Mouse (Mus musculus) G1E (cell line): ENCODE data around the gene Morc2a. TPM values are rescaled to one million over a fixed set of nuclear protein-coding genes. Genes with fewer than 3 reads are reported as not detected.

ENCODE experiments used
- ATAC-seq: 2 replicates; pipeline ENCODE4 v1.8.0; 2016; ENCODE audit warnings: mild to moderate bottlenecking; ENCODE audit not compliant: insufficient number of reproducible peaks, poor library complexity, low FRiP score, severe bottlenecking; ENCODE audit errors: extremely low read depth
- DNase-seq: peaks from one replicate; pipeline ENCODE4 v3.0.0; 2012; ENCODE audit warnings: low spot score
- H3K27me3 ChIP-seq: 2 replicates; pipeline ENCODE4 v1.6.1; 2012; ENCODE audit warnings: mild to moderate bottlenecking, low read length, inconsistent platforms; ENCODE audit not compliant: insufficient read depth
- H3K36me3 ChIP-seq: replicated peaks from 2 replicates; pipeline ENCODE3; 2012; ENCODE audit warnings: mild to moderate bottlenecking, inconsistent platforms
- H3K4me1 ChIP-seq: 2 replicates; pipeline ENCODE4 v1.6.1; 2012; ENCODE audit warnings: low read depth, low read length, inconsistent platforms, mixed read lengths; ENCODE audit not compliant: insufficient read depth
- H3K4me3 ChIP-seq: 2 replicates; pipeline ENCODE4 v1.5.1; 2012; ENCODE audit warnings: low read depth, mild to moderate bottlenecking, inconsistent platforms, low read length, moderate library complexity, mixed read lengths
- H3K9me3 ChIP-seq: replicated peaks from 2 replicates; pipeline ENCODE4 v1.6.1; 2012; ENCODE audit warnings: inconsistent platforms
- CTCF ChIP-seq: IDR thresholded peaks from 2 replicates; pipeline ENCODE4 v1.5.1; 2012; ENCODE audit warnings: low read depth, low read length, inconsistent platforms, mixed read lengths
- GATA1 ChIP-seq: IDR thresholded peaks from 2 replicates; pipeline ENCODE4 v1.6.1; 2012; ENCODE audit warnings: borderline replicate concordance, low read length, inconsistent platforms, mixed read lengths
- GATA2 ChIP-seq: IDR thresholded peaks from 2 replicates; pipeline ENCODE4 v1.6.1; 2012; ENCODE audit warnings: low read depth, low read length, inconsistent platforms, borderline replicate concordance
- POLR2AphosphoS5 ChIP-seq: IDR thresholded peaks from 2 replicates; pipeline ENCODE4 v1.6.1; 2012; ENCODE audit warnings: low read depth, low read length, inconsistent platforms; ENCODE audit not compliant: insufficient replicate concordance
- TAL1 ChIP-seq: conservative IDR thresholded peaks from 2 replicates; pipeline ENCODE4 v1.6.1; 2012; ENCODE audit warnings: low read depth, low read length, inconsistent platforms, mixed read lengths
- polyA plus RNA-seq: library from polyadenylated mRNA; stranded (reverse); fragments of >175 nt; gene quantifications from 2 replicates; pipeline ENCODE4 v1.2.3, GENCODE M21; 2012
- total RNA-seq, 2 experiments: library from RNA; stranded (forward) in 1 of 2; stranded (reverse) in 1 of 2; fragments of 200-1000 nt in 1 of 2; fragments of >200 nt in 1 of 2; fragmentation: Nextera tagmentation in 1 of 2; gene quantifications; 2 replicates each; pipeline ENCODE4 v1.2.3; 2014 to 2017

The Morc2a gene
- total and polyA plus RNA-seq, 3 experiments = 3.1 to 18.5 (median 13.8) TPM

GRCm38 (mm10) chr11:3710203-3710602 lies 61.2 kb downstream of the Morc2a start:
- no peak for TF ChIP-seq GATA1
- no peak for TF ChIP-seq CTCF
- TF ChIP-seq POLR2AphosphoS5 = no peak
- TF ChIP-seq TAL1 = no peak
- TF ChIP-seq GATA2 = no peak
- Histone ChIP-seq H3K27me3 (peaks cover 6% of the 10 kb centered on the region; the same call in 1 of the 2 replicates), H3K4me1 (no peaks in the 10 kb centered on the region), H3K9me3 (no peaks in the 10 kb centered on the region), H3K4me3 (no peak overlapping the region), H3K36me3 (no peaks in the 10 kb centered on the region)
- ATAC-seq (no peak), DNase-seq (no peak)

DNA sequence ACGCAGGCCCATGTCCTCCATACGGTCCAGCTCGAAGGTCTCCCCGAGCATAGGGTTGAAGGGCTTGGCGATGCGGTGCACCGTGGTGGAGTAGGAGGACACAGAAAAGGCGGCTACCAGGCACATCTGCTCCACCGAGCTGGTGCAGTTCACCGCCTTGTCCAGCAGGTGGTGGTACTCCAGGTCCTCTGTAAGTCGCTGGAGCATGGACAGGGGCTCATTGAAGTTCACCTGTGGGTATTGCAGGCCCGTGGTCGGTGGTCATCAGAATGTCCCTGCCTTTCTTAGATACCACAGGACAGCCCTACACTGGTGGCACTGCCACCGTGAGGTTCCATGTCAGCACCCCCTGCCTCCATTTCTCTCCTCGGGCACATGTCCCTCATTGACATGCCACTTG lies 65.5 kb downstream of the Morc2a start:
- TF ChIP-seq GATA2 = no peak
- TF ChIP-seq CTCF = peak; percentile 95
- no peak for TF ChIP-seq GATA1
- no peak for TF ChIP-seq POLR2AphosphoS5
- peak; percentile 24 for DNase-seq
- Histone ChIP-seq H3K9me3 (no peaks in the 10 kb centered on the region), H3K27me3 (peaks cover 6% of the 10 kb centered on the region; the same call in 1 of the 2 replicates), H3K36me3 (no peaks in the 10 kb centered on the region), H3K4me1 (no peaks in the 10 kb centered on the region), H3K4me3 (no peak overlapping the region)
- ATAC-seq = no peak

GRCm38 (mm10) chr11:3716662-3717061 lies 67.7 kb downstream of the Morc2a start:
- Histone ChIP-seq H3K36me3 (no peaks in the 10 kb centered on the region), H3K9me3 (no peaks in the 10 kb centered on the region), H3K27me3 (peaks cover 3% of the 10 kb centered on the region; the same call in 1 of the 2 replicates), H3K4me3 (no peak overlapping the region), H3K4me1 (no peaks in the 10 kb centered on the region)
- TF ChIP-seq TAL1 = no peak
- no peak for TF ChIP-seq CTCF
- TF ChIP-seq POLR2AphosphoS5 = no peak
- TF ChIP-seq GATA2 = no peak
- no peak for TF ChIP-seq GATA1
- DNase-seq = no peak
- ATAC-seq = no peak

GRCm38 (mm10) chr11:3722036-3722435 lies 73.0 kb downstream of the Morc2a start:
- DNase-seq (no peak), ATAC-seq (no peak)
- Histone ChIP-seq H3K27me3 (peaks cover 6% of the 10 kb centered on the region; the same call in 1 of the 2 replicates), H3K4me1 (no peaks in the 10 kb centered on the region), H3K4me3 (no peak overlapping the region), H3K9me3 (no peaks in the 10 kb centered on the region), H3K36me3 (no peaks in the 10 kb centered on the region)
- TF ChIP-seq GATA1 (no peak), CTCF (no peak), GATA2 (no peak), POLR2AphosphoS5 (no peak), TAL1 (no peak)

DNA sequence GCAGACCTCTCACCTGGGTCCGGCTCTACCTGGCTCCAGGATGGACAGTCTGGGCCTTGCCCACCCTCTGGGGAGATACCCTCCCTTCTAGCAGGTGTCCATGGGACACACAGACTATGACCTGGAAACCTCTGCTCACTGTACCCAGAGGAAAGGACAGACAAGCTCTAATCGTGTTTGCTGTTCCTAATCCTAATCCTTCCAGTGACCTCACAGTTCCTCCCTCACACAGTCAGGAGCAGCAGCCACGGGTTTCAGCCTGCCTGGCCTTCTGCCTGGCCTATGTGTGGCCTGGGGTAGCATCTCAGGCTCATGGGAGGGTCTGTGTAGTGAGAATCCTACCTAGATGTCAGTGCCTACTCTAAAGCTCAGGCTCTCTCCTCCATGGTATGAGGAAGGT lies 73.9 kb downstream of the Morc2a start:
- ATAC-seq = no peak
- peaks cover 6% of the 10 kb centered on the region; the same call in 1 of the 2 replicates for H3K27me3 ChIP-seq

DNA sequence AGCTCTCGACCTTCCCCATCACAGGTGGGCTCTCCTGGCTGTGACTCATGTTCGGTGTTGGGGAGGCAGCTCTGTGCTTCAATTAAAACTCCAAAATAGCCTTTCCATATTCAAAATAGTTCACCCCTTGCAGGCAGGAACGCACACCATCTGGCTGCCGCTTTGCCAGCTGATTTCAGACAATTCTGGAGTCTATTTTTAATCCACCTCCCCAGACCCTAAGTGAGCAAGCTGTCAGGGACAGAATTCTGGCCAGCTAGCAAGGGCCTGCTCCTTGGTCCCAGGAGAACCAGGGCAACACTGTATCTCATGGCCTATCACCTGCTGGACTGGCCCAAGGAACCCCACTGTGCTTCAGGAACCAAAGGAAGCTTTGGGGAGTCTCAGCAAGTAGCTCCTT lies 74.9 kb downstream of the Morc2a start:
- no peak for ATAC-seq

More for the DNA sequence above, 73.9 kb downstream of the Morc2a start:
- no peak for DNase-seq
- Histone ChIP-seq H3K9me3 (no peaks in the 10 kb centered on the region), H3K4me1 (no peaks in the 10 kb centered on the region), H3K36me3 (no peaks in the 10 kb centered on the region), H3K4me3 (no peak overlapping the region)
- TF ChIP-seq GATA1 (no peak), POLR2AphosphoS5 (no peak), GATA2 (no peak)

More for the DNA sequence above, 74.9 kb downstream of the Morc2a start:
- no peak for TF ChIP-seq GATA1
- TF ChIP-seq GATA2 = no peak
- no peak for TF ChIP-seq TAL1
- TF ChIP-seq CTCF = no peak
- no peak for TF ChIP-seq POLR2AphosphoS5
- Histone ChIP-seq H3K4me1 (no peaks in the 10 kb centered on the region), H3K4me3 (no peak overlapping the region), H3K27me3 (peaks cover 6% of the 10 kb centered on the region; the same call in 1 of the 2 replicates), H3K36me3 (no peaks in the 10 kb centered on the region), H3K9me3 (no peaks in the 10 kb centered on the region)
- no peak for DNase-seq
